Mouse (Mus musculus) cerebellum, postnatal 4 days (tissue): ENCODE data around the gene Pxt1.

ENCODE experiments used
- DNase-seq, 2 experiments: peaks; one replicate each; pipeline ENCODE4 v3.0.0; 2022; ENCODE audit warnings: low spot score in 2 of 2, mixed read lengths in 1 of 2

Pxt1 gene

DNA sequence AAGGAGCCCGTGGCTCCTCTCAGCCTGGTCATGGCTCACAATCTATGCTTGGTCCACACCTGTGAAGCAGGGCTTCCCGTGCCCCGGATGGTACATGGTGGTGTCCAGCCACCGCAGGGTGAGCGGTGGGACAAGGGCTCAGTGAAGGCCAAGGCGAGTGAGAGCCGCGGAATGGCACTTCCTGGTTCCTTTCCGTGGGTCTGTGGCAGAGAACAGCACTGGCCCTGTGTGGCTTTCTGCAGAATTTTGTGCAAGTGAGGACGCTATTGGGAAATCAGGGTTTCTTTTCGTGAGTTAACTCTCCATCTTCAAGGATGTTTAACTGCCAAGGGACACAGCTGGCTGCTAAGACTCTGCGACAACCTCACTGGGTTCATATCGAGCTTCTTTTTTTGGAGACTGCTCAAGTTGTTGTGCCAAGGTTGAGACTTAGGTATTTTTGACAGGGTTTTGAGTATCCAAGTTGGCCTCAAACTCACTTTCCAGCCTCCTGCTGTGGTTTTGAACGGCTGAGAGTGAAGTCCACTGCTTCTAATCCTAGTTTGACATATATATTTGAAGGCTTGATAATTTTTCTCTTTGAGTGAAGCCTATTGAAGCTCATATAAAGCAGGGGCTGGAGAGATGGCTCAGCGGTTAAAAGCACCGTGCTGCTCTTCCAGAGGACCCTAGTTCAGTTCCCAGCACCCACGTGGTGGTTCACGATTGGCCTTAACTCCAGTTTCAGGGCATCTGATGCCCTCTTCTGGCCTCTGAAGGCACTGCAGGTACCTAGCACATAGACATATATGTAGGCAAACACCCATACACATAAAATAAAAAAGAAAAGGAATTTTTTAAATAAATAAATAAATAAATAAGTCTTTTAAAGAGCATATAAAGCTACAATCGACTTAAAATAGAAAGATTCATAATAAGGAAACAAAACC lies 3.6 kb upstream of the Pxt1 start:
- no peak for DNase-seq

DNA sequence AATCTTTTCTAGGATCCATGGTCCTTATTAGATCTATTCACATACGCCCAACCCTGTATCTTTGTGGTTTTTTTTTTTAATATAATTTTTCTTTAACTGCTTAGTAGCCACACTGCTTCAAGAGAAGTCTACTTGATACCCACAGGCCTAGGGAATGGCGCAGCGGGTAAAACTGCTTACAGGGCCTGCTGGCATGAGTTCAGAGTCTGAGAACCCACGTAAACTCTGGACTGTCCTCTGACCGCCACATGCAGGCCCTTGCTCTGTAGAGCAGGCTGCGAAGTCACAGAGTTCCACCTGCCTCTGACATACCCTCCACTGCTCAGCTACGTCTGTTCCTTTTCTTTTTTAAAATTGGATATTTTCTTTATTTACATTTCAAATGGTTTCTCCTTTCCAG lies 841 bp upstream of the Pxt1 start:
- no peak for DNase-seq

- DNase-seq: no peak
Observed at GRCm38 (mm10) chr17:28942101-28942500, 1.5 kb downstream of the Pxt1 start.

DNA sequence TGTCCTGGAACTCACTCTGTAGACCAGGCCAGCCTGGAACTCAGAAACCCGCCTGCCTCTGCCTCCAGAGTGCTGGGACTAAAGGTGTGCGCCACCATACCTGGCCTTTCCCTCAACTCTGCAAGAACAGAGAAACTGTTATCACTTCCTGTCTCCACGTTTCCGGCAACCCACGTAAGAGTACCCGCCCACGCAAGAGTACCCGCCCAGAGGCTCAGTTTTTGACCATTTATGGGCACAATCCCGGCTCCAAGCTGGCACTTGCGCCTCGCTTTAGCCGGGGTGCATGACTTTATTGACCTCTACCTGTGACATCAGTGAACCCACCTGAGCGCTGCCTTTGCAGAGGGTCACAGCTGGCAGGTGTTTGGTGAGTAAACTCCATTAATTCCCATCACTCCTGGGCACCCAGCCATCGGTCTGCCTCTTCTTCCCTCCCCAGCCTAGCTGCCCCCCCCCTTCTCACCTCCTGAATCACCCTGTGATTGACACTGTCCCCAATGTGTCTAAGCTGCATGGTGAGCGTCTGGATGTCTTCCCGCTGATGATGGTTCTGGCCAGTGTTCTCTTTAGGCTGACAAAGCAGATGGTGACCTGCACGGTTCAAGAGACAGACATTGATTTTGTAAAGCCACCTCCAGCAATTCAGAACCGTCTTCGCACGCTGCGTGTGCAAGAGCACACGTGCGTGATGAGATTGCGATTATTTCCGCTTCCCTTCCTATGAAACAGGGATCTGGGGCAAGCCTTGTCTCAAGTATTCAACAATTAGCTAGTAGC lies 2.7 kb downstream of the Pxt1 start:
- DNase-seq: peak in 1 of 2 experiments; percentile 10

DNA sequence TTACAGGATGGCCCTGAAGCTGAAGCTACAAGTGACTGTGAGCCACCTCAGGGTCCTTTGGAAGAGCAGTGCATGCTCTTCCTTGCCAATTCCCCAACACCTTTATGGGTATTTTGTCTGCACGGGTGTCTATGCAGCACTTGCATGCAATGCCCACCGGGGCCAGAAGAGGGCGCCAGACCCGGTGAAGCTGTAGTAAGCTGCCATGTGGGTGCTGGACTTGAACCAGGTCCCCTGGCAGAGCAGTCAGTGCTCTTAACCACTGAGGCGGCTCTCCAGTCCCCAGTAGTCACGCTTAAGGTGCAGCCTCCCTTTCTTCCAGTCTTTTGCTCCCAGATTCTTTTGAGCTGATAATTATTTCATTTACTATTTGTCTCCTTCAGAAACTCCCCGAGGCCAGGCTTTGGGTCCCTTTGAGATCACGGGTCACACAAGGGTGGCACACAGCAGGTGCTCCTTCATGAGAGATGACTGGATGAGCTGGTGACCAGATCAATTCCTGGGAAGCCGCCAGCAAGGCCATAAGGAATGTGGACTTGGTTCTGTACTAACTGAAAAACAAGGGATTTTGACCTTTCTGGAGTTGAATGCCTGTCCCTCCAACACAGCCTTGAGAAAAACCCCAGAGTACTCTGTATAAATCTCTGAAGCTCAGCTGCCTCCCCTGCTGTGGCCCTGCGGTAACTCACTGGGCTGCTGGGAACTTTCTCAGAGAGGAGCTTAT lies 6.9 kb downstream of the Pxt1 start:
- DNase-seq: peak in 1 of 2 experiments; percentile 60

DNA sequence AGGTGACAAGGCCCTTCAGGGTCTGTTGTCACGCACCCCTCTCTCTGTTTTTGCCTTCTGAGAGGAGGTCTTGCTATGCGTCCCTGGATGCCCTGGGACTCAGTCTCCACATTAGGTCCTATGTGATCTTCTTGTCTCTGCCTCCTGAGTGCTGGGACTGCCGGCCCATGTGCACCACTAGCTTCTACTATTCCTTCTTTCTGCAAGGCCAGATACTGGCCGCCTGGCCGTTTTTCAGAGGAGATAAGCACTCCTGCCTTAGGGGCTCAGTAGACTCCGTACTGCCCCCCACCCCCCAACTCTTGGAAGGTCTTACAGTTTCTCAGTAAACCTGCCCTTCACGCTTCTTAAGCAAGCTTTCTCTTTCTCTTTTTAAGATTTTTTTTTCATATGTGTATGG lies 7.5 kb downstream of the Pxt1 start:
- DNase-seq: no peak

DNA sequence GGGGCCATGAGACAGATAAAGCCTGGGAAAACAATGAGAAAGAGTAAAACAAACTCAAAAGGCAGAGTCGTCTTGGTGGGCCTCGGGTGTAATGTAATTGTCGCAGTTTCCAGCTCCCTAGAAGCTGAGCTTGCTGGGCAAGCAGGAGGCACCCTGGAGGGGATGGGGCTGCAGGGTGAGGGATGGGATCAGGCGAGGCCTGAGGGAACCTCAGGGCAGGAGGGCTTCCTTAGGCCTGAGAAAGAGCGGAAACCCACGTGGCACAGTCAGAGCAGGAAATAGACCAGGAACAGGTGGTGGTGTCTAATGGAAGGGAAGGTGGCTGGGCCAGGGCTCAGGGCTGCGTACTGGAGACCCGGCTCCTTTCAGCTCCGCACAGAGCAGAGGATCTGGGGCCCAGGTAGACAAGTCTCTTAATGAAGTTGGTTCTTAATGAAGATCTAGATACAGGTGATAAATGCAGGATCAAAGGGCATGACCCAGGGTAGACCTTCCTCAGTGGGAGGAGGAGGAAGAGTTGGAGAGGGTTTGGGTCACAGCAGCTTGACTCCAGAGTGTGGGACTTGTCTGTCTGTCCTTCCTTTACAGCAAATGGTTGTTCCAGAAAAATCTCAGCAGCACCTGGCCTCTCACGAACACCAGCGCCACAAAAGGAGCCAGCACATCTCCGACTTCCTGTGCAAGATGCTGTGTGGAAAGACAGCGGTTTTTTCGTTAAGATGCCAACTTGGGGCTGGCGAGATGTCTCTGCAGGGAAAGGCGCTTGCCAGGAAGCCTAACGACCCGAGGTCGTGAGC lies 9.3 kb downstream of the Pxt1 start:
- no peak for DNase-seq

GRCm38 (mm10) chr17:28932274-28932673 lies 11.4 kb downstream of the Pxt1 start:
- no peak for DNase-seq

- DNase-seq: no peak
Observed at GRCm38 (mm10) chr17:28931436-28932211, 12.0 kb downstream of the Pxt1 start.

DNA sequence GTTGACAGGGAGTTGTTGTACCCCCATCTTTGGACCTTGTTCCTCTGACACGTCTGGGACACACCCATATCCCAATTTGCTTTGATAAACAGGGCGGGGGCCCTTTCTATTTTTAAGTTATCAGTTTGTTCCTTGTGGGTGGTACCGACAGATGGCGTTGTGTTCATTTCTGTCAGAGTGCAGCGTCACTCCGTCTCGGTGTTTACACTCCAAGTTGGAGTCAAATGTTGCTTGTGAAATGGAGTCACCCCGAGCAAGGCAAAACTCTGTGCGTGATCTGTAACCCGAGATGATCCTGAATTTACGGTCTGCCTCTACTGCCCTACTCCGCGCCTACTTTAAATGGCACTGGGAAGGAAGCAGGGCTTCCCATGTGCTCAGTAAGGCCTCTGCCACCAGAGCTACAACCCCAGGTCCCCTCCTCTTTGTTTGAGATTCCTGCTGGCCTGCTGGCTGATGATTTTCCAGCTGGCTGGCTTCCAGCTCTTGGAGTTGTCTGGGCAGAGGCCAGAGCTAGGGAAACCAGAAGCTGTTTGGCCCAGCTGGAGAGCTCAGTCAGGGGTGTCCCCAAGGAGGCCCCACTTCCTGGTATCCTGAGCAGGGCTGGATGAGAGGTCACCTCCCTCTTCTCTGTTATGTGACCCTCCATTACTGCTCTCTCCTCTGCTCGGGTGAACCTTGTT lies 13.1 kb downstream of the Pxt1 start:
- DNase-seq: peak; percentile 61 to 85

- DNase-seq: no peak
Observed at GRCm38 (mm10) chr17:28929369-28929768, 14.3 kb downstream of the Pxt1 start.

- no peak for DNase-seq
Observed at GRCm38 (mm10) chr17:28928004-28928403, 15.6 kb downstream of the Pxt1 start.

- DNase-seq: peak in 1 of 2 experiments; percentile 49
Observed at GRCm38 (mm10) chr17:28926866-28927635, 16.6 kb downstream of the Pxt1 start.

DNA sequence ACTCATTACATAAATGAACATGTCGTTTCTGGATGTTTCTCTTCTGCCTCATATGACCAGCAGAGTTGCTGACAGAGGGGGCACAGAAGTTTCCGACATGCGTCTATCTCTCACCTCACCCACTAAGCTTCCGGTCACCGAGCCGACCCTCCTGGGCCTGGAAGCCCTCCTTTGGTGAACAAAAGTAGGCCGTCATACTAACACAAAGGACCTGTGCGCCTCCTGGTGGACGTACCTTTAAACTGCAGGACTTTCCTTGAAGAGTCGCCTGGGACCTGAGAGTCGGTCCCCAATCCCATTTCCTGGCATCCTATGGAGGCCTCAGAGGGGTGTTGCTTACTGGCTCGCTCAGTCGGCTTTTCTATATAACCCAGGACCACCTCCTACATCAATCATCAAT lies 17.3 kb downstream of the Pxt1 start:
- DNase-seq: peak; percentile 63 to 80

DNA sequence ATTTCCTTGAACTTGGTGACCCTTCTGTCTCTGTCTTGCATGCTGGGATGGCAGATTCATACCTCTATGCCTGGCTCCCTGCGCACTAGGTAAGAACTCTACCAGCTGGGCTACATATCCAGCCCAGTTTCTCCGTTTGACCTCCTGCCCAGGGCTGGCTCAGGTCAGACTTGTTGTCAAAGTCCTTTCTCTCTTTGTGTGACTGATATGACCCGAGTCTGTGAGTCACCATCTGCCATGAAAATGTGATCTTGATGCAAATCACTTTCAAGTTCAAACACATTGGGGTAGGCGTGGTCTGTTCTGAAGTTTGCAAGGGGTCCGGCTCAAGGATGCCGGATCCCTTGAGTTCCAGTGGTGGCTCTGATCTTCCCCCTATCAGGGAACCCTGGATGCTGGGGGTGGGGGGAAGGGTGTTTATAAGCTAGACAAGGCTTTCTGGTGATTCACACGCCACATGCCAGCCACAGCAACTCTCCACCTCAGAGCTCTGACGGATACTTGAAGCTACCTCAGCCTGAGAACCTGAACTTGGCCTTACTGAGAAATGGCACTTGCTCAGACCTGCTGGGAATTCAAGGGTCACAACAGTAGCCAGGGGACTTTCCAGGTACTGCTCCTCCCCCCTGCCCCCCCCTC lies 18.6 kb downstream of the Pxt1 start:
- no peak for DNase-seq

- DNase-seq: no peak
Observed at GRCm38 (mm10) chr17:28922096-28922495, 21.5 kb downstream of the Pxt1 start.

DNA sequence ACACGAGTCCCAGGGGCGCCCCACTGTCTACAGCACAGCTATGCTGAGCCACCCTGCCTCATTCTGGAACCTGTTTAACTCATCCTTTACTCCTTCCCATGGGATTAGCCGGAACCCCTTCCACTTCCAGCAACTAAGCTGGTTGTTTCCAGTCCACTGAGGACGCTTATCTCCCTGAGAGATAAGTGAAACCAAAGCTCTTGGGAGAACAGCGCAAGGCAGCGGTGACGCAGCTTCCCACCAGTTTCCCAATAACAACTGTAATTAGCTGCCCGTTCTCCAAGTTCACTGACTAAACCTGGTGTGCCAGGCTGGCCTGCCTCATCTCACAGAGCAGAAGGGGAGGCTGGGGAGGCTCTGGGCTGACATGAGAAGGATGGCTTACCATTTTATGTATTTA lies 22.6 kb downstream of the Pxt1 start:
- DNase-seq: no peak

DNA sequence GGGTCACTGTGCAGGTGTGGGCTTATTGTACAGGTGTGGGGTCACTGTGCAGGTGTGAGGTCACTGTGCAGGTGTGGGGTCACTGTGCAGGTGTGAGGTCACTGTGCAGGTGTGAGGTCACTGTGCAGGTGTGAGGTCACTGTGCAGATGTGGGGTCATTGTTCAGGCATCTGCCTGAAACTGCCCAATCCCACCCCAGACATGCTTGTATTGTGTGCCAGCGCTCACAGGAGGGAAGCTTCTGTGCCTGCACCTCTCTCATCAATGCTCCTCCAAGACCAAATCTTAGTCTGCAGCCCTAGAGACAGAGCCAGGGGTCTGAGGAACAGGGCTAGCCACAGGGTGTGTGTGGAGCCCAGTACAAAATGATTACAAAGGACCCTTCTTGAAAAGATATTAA lies 27.1 kb downstream of the Pxt1 start:
- no peak for DNase-seq
